Mouse (Mus musculus) myocyte (in vitro differentiated cells): ENCODE results near the gene Tspan18. TPM values are rescaled to one million over a fixed set of nuclear protein-coding genes. Genes with fewer than 3 reads are reported as not detected.

Experiments
- H3K27me3 ChIP-seq: one replicate; pipeline ENCODE4 v1.6.1; 2011; ENCODE audit not compliant: control insufficient read depth, insufficient read depth, insufficient read length
- H3K36me3 ChIP-seq: one replicate; pipeline ENCODE4 v1.6.1; 2011; ENCODE audit not compliant: control insufficient read depth, insufficient read depth
- H3K4me2 ChIP-seq: one replicate; pipeline ENCODE4 v1.6.1; 2011; ENCODE audit warnings: low read depth, control low read depth
- H3K4me3 ChIP-seq: one replicate; pipeline ENCODE4 v1.5.1; 2011; ENCODE audit warnings: mild to moderate bottlenecking, control low read depth, moderate library complexity
- H3K79me2 ChIP-seq: one replicate; pipeline ENCODE4 v1.6.1; 2011; ENCODE audit not compliant: control insufficient read depth, insufficient read depth
- H3ac ChIP-seq: one replicate; pipeline ENCODE4 v1.6.1; 2011; ENCODE audit not compliant: control insufficient read depth, insufficient read length
- CEBPB ChIP-seq: IDR thresholded peaks from 2 replicates; pipeline ENCODE4 v1.6.1; 2011; ENCODE audit warnings: mild to moderate bottlenecking, moderate library complexity; ENCODE audit not compliant: poor library complexity, insufficient read depth, severe bottlenecking
- E2F4 ChIP-seq: IDR thresholded peaks from one replicate; pipeline ENCODE4 v1.6.1; 2011; ENCODE audit warnings: mild to moderate bottlenecking, control low read depth, moderate library complexity; ENCODE audit not compliant: insufficient read depth
- MAX ChIP-seq: IDR thresholded peaks from one replicate; pipeline ENCODE4 v1.6.1; 2011; ENCODE audit warnings: low read depth, mild to moderate bottlenecking, control low read depth
- MYOD1 ChIP-seq, 3 experiments: IDR thresholded peaks; one replicate each; pipeline ENCODE4 v1.6.1; 2011; ENCODE audit warnings: control low read depth in 2 of 3, low read depth in 2 of 3, mild to moderate bottlenecking in 2 of 3, moderate library complexity in 1 of 3; ENCODE audit not compliant: insufficient read length in 2 of 3, control insufficient read depth in 1 of 3
- MYOG ChIP-seq, 3 experiments: IDR thresholded peaks; one replicate each; pipeline ENCODE4 v1.6.1; 2011; ENCODE audit warnings: control low read depth in 2 of 3, low read depth in 2 of 3, mild to moderate bottlenecking in 2 of 3; ENCODE audit not compliant: insufficient read length in 2 of 3, control insufficient read depth in 1 of 3, insufficient read depth in 1 of 3
- POLR2A ChIP-seq: IDR thresholded peaks from one replicate; pipeline ENCODE4 v1.6.1; 2011; ENCODE audit warnings: low read depth, mild to moderate bottlenecking, control low read depth, moderate library complexity; ENCODE audit not compliant: insufficient read length
- POLR2AphosphoS2 ChIP-seq: IDR thresholded peaks from one replicate; pipeline ENCODE4 v1.6.1; 2011; ENCODE audit warnings: low read depth, control low read depth; ENCODE audit not compliant: insufficient read length
- REST ChIP-seq: IDR thresholded peaks from one replicate; pipeline ENCODE4 v1.6.1; 2011; ENCODE audit warnings: mild to moderate bottlenecking, control low read depth, moderate library complexity; ENCODE audit not compliant: insufficient read depth, insufficient read length
- SRF ChIP-seq: IDR thresholded peaks from one replicate; pipeline ENCODE4 v1.6.1; 2011; ENCODE audit warnings: low read depth; ENCODE audit not compliant: control insufficient read depth, insufficient read length
- TCF12 ChIP-seq: IDR thresholded peaks from one replicate; pipeline ENCODE4 v1.6.1; 2011; ENCODE audit warnings: mild to moderate bottlenecking, control low read depth; ENCODE audit not compliant: poor library complexity, insufficient read depth, severe bottlenecking
- TCF3 ChIP-seq: IDR thresholded peaks from one replicate; pipeline ENCODE4 v1.6.1; 2011; ENCODE audit warnings: low read depth, control low read depth; ENCODE audit not compliant: insufficient read length
- USF1 ChIP-seq: IDR thresholded peaks from one replicate; pipeline ENCODE4 v1.6.1; 2011; ENCODE audit warnings: low read depth, mild to moderate bottlenecking, control low read depth, moderate library complexity
- polyA plus RNA-seq: library from polyadenylated mRNA; unstranded; fragments of >200 nt; fragmentation: generic; extraction: Trizol; gene quantifications from one replicate; pipeline ENCODE4 v1.2.1, GENCODE M21; 2012; ENCODE audit warnings: missing spikeins

The Tspan18 gene
- polyA plus RNA-seq, 1 experiment = 0.02 TPM

DNA sequence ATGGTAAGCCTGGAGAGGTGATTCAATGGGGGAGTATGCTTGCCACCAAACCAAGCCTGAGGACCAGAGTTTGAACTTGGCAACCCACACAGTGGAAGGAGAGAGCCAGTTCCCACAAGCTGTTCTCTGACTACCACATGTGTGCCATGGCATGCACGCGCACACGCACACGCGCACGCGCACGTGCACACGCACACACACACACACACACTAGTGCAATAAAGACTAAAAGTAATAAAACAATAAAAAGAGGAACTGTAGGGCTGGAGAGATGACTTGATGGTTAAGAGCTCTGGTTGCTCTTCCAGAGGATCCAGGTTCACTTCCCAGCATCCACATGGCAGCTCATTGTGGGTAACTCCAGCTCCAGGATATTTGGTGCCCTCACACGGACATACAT is 38.6 kb upstream of the Tspan18 start:
- TF ChIP-seq USF1 (no peak), TCF3 (no peak), SRF (no peak), REST (no peak), TCF12 (no peak), POLR2AphosphoS2 (no peak), MAX (no peak), MYOD1 (IDR thresholded peaks at IDR 0.05; ENCODE audit: control insufficient read depth in 1 of 3, insufficient read length in 2 of 3, low read depth in 2 of 3) (no peak), E2F4 (no peak), POLR2A (no peak), MYOG (IDR thresholded peaks at IDR 0.05; ENCODE audit: control insufficient read depth in 1 of 3, insufficient read depth in 1 of 3, insufficient read length in 2 of 3, low read depth in 2 of 3) (no peak), CEBPB (no peak)
- H3K4me2 ChIP-seq = no peak overlapping the region
- H3K27me3 ChIP-seq = peaks cover 13% of the 10 kb centered on the region
- no peaks in the 10 kb centered on the region for H3K79me2 ChIP-seq
- H3ac ChIP-seq = no peak overlapping the region
- H3K36me3 ChIP-seq = no peaks in the 10 kb centered on the region
- no peak overlapping the region for H3K4me3 ChIP-seq

DNA sequence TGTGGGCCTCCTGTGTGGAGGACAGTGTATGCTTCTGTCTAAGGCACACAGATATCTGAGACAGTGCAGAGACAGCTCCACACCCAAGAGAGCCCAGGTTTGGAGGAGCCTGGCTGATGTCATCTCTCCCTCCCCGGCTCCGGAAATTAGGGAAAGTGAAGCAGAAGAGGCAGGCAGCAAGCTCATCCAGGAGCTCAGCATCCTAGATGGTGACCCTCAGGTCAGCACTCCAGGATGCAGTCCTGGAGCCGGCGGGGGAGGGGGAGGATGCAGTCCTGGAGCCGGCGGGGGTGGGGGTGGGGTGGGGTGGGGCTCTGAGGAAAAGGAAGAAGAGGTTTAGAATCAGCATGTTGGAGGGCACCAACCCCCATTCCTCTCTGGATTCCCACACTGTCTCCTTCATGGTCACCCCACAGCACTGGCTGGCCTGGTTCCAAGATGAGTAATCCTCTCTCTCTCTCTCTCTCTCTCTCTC is 37.8 kb upstream of the Tspan18 start:
- no peak for TF ChIP-seq USF1
- TF ChIP-seq TCF3 = no peak
- no peak for TF ChIP-seq E2F4
- TF ChIP-seq MYOD1 (IDR thresholded peaks at IDR 0.05; ENCODE audit: control insufficient read depth in 1 of 3, insufficient read length in 2 of 3, low read depth in 2 of 3) = no peak
- no peak for TF ChIP-seq POLR2A
- no peak for TF ChIP-seq SRF
- no peak for TF ChIP-seq CEBPB
- no peak for TF ChIP-seq MYOG (IDR thresholded peaks at IDR 0.05; ENCODE audit: control insufficient read depth in 1 of 3, insufficient read depth in 1 of 3, insufficient read length in 2 of 3, low read depth in 2 of 3)
- no peak for TF ChIP-seq POLR2AphosphoS2
- no peak for TF ChIP-seq TCF12
- TF ChIP-seq MAX = no peak
- TF ChIP-seq REST = no peak
- no peaks in the 10 kb centered on the region for H3K36me3 ChIP-seq
- no peak overlapping the region for H3ac ChIP-seq
- H3K4me3 ChIP-seq = no peak overlapping the region
- no peak overlapping the region for H3K4me2 ChIP-seq
- H3K27me3 ChIP-seq = peaks cover 20% of the 10 kb centered on the region
- no peaks in the 10 kb centered on the region for H3K79me2 ChIP-seq

DNA sequence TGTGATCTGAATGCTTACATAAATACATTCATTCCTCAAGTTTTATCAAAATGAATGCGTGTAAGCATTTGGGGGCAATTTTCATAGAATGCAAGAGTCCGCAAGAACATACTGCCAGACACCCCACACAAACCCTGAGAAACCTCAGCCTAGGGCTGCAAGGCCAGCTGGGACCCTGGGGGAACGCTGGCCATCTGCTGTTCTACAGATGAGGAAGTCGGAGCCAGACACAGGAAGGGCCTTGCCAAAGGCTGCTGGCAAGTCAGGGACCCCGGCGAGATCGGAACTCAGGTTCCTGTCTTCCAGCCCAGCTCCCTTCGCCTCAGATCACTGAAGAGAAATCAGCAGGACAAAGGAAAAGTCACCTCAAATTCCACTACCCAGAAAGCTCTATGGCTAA is 34.6 kb upstream of the Tspan18 start:
- Histone ChIP-seq H3ac (no peak overlapping the region), H3K4me3 (no peak overlapping the region), H3K27me3 (peaks cover 21% of the 10 kb centered on the region), H3K79me2 (no peaks in the 10 kb centered on the region), H3K36me3 (no peaks in the 10 kb centered on the region), H3K4me2 (no peak overlapping the region)
- TF ChIP-seq REST = no peak
- no peak for TF ChIP-seq TCF3
- TF ChIP-seq USF1 = no peak
- no peak for TF ChIP-seq CEBPB

DNA sequence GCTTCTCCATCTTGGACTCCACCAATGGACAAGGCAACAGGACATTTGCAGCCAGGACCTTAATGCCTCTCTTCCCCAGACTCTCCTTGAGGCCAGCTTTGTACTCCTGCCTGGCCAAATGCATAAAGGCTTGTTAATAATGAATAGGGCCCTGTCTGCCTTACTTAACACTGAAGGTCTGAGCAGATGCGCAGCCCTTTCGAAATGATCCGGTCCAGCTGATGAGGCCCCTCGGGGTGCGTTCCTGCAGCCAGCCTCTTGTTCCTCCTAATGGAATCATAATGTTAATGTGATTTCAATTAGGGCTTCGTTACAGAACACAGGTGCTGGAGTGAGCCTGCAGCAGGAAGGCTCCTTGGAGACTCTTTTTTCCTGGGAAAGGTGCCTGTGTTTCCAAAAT is 33.7 kb upstream of the Tspan18 start:
- Histone ChIP-seq H3K27me3 (peaks cover 21% of the 10 kb centered on the region), H3K4me3 (no peak overlapping the region), H3K36me3 (no peaks in the 10 kb centered on the region), H3ac (no peak overlapping the region), H3K79me2 (no peaks in the 10 kb centered on the region), H3K4me2 (no peak overlapping the region)
- TF ChIP-seq MYOD1 (IDR thresholded peaks at IDR 0.05; ENCODE audit: control insufficient read depth in 1 of 3, insufficient read length in 2 of 3, low read depth in 2 of 3) = no peak
- TF ChIP-seq POLR2A = no peak
- TF ChIP-seq POLR2AphosphoS2 = no peak
- no peak for TF ChIP-seq USF1
- no peak for TF ChIP-seq REST
- no peak for TF ChIP-seq MYOG (IDR thresholded peaks at IDR 0.05; ENCODE audit: control insufficient read depth in 1 of 3, insufficient read depth in 1 of 3, insufficient read length in 2 of 3, low read depth in 2 of 3)
- no peak for TF ChIP-seq SRF
- no peak for TF ChIP-seq TCF3
- no peak for TF ChIP-seq TCF12

DNA sequence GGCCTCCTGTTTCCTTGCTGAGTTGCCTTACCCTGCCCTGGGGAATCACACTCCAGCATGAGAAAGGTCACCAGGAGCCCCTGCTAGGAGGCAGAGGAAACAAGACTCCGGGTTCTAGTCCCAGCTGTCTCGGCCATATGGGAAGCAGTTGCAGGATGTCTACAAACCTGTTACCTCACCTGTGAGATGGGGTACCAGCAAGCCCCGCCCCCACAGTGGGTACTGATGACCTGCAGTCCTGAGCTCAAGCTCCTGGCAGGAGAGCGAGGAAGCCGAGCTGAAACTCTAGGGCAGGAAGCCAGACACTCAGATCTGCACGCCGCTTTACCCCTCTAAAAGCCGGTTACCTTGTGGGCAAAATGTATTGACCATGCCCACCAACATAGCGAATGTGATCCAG is 31.1 kb upstream of the Tspan18 start:
- H3K4me3 ChIP-seq = no peak overlapping the region
- H3K4me2 ChIP-seq = no peak overlapping the region
- no peak overlapping the region for H3ac ChIP-seq
- no peaks in the 10 kb centered on the region for H3K36me3 ChIP-seq
- no peaks in the 10 kb centered on the region for H3K79me2 ChIP-seq
- TF ChIP-seq POLR2AphosphoS2 (no peak), E2F4 (no peak), TCF12 (no peak), TCF3 (no peak), MYOG (IDR thresholded peaks at IDR 0.05; ENCODE audit: control insufficient read depth in 1 of 3, insufficient read depth in 1 of 3, insufficient read length in 2 of 3, low read depth in 2 of 3) (no peak), MYOD1 (IDR thresholded peaks at IDR 0.05; ENCODE audit: control insufficient read depth in 1 of 3, insufficient read length in 2 of 3, low read depth in 2 of 3) (no peak), MAX (no peak)
- H3K27me3 ChIP-seq = peaks cover 21% of the 10 kb centered on the region
